Mouse (Mus musculus) hindbrain, embryonic 12.5 days (tissue): ENCODE data around the gene Fbln1. TPM values are rescaled to one million over a fixed set of nuclear protein-coding genes. Genes with fewer than 3 reads are reported as not detected.

Source experiments
- ATAC-seq: fragments of 200-750 bp; cut with Nextera tagmentation; 2 replicates; pipeline ENCODE4 v1.8.0; 2017; ENCODE audit warnings: moderate TSS enrichment; ENCODE audit not compliant: low FRiP score
- H3K27ac ChIP-seq: fragments of 300-500 bp; sonication (generic); 2 replicates; pipeline ENCODE4 v1.5.1; 2016; ENCODE audit warnings: mild to moderate bottlenecking
- H3K27me3 ChIP-seq: fragments of 300-500 bp; sonication (generic); 2 replicates; pipeline ENCODE4 v1.6.1; 2016; ENCODE audit warnings: mild to moderate bottlenecking
- H3K36me3 ChIP-seq: fragments of 300-500 bp; sonication (generic); 2 replicates; pipeline ENCODE4 v1.6.1; 2016; ENCODE audit warnings: mild to moderate bottlenecking
- H3K4me1 ChIP-seq: fragments of 300-500 bp; sonication (generic); 2 replicates; pipeline ENCODE4 v1.6.1; 2016
- H3K4me2 ChIP-seq: fragments of 300-500 bp; sonication (generic); replicated peaks from 2 replicates; pipeline ENCODE4 v1.6.1; 2016; ENCODE audit warnings: mild to moderate bottlenecking
- H3K4me3 ChIP-seq: fragments of 300-500 bp; sonication (generic); 2 replicates; pipeline ENCODE4 v1.5.1; 2016; ENCODE audit warnings: mild to moderate bottlenecking
- H3K9ac ChIP-seq: fragments of 300-500 bp; sonication (generic); 2 replicates; pipeline ENCODE4 v1.6.1; 2016; ENCODE audit warnings: mild to moderate bottlenecking, moderate library complexity
- H3K9me3 ChIP-seq: fragments of 300-500 bp; sonication (generic); replicated peaks from 2 replicates; pipeline ENCODE4 v1.6.1; 2016; ENCODE audit warnings: mild to moderate bottlenecking
- WGBS: fragments of 180-500 bp; shearing (Covaris S2); methylation state at CpG from one replicate; pipeline ENCODE4 v1.1.7; 2016; 5-methylcytosine and 5-hydroxymethylcytosine counted together
- polyA plus RNA-seq: library from polyadenylated mRNA; unstranded; fragments of >200 nt; fragmentation: Nextera tagmentation; extraction: Ambion mirVana; gene quantifications from 2 replicates; pipeline ENCODE4 v1.2.1, GENCODE M21; 2016

Gene Fbln1
- polyA plus RNA-seq, 1 experiment from 2014 or later = 110 TPM

DNA sequence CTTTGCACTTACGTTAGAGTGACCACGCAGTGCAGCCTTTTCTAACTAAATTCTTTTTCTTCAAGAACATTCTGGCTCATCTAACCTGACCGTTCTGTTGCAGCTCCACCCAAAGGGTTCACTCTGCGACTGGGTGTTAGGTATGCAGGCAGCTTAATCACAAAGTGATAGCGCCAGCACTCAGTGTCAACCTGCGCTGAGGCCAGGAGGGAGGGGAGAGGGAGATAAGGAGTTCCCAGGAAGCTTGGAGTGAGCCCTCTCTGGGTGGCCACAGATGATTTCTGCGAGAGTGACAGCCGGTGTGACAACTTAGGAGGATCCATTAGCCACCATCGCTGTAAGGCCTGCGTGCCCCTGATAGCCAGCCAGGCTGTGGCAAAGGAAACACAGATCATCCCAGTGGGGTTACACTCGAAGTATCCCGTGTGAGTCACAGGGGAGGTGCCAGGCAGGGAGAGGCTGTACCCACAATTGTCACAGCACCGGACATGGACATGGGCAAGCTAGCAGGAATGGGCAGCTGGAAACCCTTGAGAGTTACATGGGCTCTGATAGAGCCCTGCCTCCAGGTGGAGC, 24.3 kb downstream of the Fbln1 start:
- no peak overlapping the region for H3K4me3 ChIP-seq
- no peak overlapping the region for H3K9ac ChIP-seq
- H3K4me1 ChIP-seq = no peaks in the 10 kb centered on the region
- WGBS = 93% methylated on average over 13 of the region's 13 CpGs
- H3K4me2 ChIP-seq = no peak overlapping the region
- peaks cover 34% of the 10 kb centered on the region for H3K36me3 ChIP-seq
- no peaks in the 10 kb centered on the region for H3K9me3 ChIP-seq
- no peaks in the 10 kb centered on the region for H3K27me3 ChIP-seq
- no peak overlapping the region for H3K27ac ChIP-seq
- ATAC-seq = no peak

- 91% methylated on average over 14 of the region's 14 CpGs for WGBS
Measured at GRCm38 (mm10) chr15:85230613-85231012, 24.9 kb downstream of the Fbln1 start.

GRCm38 (mm10) chr15:85231443-85232255, 25.9 kb downstream of the Fbln1 start:
- no peaks in the 10 kb centered on the region for H3K4me1 ChIP-seq
- no peaks in the 10 kb centered on the region for H3K27me3 ChIP-seq
- no peak overlapping the region for H3K27ac ChIP-seq
- no peak for ATAC-seq
- H3K4me3 ChIP-seq = no peak overlapping the region
- peaks cover 21% of the 10 kb centered on the region for H3K36me3 ChIP-seq
- no peak overlapping the region for H3K4me2 ChIP-seq
- no peaks in the 10 kb centered on the region for H3K9me3 ChIP-seq
- H3K9ac ChIP-seq = no peak overlapping the region
- 86% methylated on average over 13 of the region's 13 CpGs for WGBS

More at GRCm38 (mm10) chr15:85230613-85231012, 24.9 kb downstream of the Fbln1 start:
- Histone ChIP-seq H3K4me3 (no peak overlapping the region), H3K27ac (no peak overlapping the region), H3K36me3 (peaks cover 31% of the 10 kb centered on the region), H3K4me2 (no peak overlapping the region), H3K9me3 (no peaks in the 10 kb centered on the region), H3K27me3 (no peaks in the 10 kb centered on the region), H3K4me1 (no peaks in the 10 kb centered on the region), H3K9ac (no peak overlapping the region)
- no peak for ATAC-seq

DNA sequence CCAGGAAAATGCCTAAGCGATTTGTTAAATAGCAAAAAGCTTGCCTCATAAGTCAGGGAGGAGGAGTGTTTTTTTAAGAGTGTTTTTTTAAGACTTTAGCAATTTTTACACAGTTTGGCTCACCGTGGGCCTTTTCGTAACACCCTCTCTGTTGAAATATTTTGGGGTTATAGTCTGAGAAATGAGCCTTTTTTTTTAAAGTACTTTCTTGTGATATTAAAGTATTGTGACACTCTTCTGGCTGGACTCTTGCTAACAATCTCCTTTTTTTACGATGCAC, 26.4 kb downstream of the Fbln1 start:
- H3K36me3 ChIP-seq = peaks cover 21% of the 10 kb centered on the region
- 95% methylated on average over 4 of the region's 4 CpGs for WGBS

DNA sequence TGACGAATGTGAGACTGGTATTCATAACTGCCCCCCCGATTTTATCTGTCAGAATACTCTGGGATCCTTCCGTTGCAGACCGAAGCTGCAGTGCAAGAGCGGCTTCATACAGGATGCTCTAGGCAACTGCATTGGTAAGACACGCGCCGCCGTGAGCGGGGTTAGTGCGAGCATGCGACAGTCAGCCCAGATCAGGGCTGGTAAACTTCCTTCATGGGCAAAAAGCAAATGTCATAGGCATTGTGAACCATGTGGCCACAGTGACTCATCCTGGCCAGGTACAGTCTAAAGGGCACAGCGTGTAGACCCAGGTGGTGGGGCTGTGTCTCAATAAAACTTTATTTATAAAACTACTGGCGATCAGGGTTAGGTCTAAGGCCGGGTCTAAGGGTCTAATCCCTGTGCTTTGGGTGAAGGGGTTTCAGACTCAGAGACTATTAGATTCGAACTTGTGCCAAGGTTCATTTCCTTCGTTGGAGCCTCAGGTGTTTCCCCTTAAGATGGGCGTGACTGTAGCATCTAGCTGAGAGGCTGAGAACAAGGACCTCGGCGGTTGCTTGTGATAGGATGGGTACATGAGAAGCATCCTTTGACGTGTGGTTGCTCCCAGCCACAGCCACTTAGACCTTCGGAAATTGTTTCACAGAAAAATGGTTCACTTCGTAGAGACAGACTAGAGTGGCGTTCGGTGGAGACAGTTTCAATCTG, 26.9 kb downstream of the Fbln1 start:
- 95% methylated on average over 25 of the region's 25 CpGs for WGBS
- H3K4me1 ChIP-seq = no peaks in the 10 kb centered on the region
- H3K9me3 ChIP-seq = no peaks in the 10 kb centered on the region
- H3K36me3 ChIP-seq = peaks cover 21% of the 10 kb centered on the region
- H3K4me3 ChIP-seq = no peak overlapping the region
- H3K27me3 ChIP-seq = no peaks in the 10 kb centered on the region
- no peak for ATAC-seq
- H3K4me2 ChIP-seq = no peak overlapping the region
- no peak overlapping the region for H3K9ac ChIP-seq
- no peak overlapping the region for H3K27ac ChIP-seq

More for the DNA sequence above, 26.4 kb downstream of the Fbln1 start:
- no peak overlapping the region for H3K4me2 ChIP-seq
- H3K27ac ChIP-seq = no peak overlapping the region
- no peak for ATAC-seq
- H3K4me3 ChIP-seq = no peak overlapping the region
- H3K9ac ChIP-seq = no peak overlapping the region
- no peaks in the 10 kb centered on the region for H3K4me1 ChIP-seq
- H3K27me3 ChIP-seq = no peaks in the 10 kb centered on the region
- no peaks in the 10 kb centered on the region for H3K9me3 ChIP-seq

DNA sequence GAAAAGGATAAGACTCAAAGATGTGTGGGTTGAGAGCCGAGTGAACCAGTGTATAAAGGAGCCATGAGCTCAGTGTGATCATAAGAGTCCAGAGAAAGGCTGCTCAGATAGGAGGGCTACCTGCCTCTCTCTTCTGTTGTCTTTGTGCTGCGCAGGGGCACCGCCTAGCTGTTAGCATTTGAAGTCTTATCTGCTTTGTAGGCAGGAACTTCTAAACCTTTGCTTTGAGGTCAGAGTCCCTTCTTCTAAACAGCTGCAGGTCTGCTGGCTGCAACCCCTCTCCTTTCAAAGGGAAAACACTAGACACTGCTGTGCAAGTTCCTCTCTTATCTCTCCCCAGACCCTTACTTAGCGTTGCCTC, 27.5 kb downstream of the Fbln1 start:
- Histone ChIP-seq H3K4me1 (no peaks in the 10 kb centered on the region), H3K27me3 (no peaks in the 10 kb centered on the region), H3K9me3 (no peaks in the 10 kb centered on the region), H3K4me2 (no peak overlapping the region), H3K36me3 (peaks cover 27% of the 10 kb centered on the region), H3K27ac (no peak overlapping the region), H3K4me3 (no peak overlapping the region), H3K9ac (no peak overlapping the region)
- ATAC-seq = no peak
- WGBS = 92% methylated on average over 4 of the region's 4 CpGs

GRCm38 (mm10) chr15:85233690-85234089, 27.9 kb downstream of the Fbln1 start:
- no peaks in the 10 kb centered on the region for H3K27me3 ChIP-seq
- H3K36me3 ChIP-seq = peaks cover 31% of the 10 kb centered on the region
- no peaks in the 10 kb centered on the region for H3K4me1 ChIP-seq
- no peaks in the 10 kb centered on the region for H3K9me3 ChIP-seq
- no peak overlapping the region for H3K27ac ChIP-seq
- no peak overlapping the region for H3K4me2 ChIP-seq
- no peak overlapping the region for H3K4me3 ChIP-seq
- 94% methylated on average over 4 of the region's 4 CpGs for WGBS
- no peak overlapping the region for H3K9ac ChIP-seq
- ATAC-seq = no peak

DNA sequence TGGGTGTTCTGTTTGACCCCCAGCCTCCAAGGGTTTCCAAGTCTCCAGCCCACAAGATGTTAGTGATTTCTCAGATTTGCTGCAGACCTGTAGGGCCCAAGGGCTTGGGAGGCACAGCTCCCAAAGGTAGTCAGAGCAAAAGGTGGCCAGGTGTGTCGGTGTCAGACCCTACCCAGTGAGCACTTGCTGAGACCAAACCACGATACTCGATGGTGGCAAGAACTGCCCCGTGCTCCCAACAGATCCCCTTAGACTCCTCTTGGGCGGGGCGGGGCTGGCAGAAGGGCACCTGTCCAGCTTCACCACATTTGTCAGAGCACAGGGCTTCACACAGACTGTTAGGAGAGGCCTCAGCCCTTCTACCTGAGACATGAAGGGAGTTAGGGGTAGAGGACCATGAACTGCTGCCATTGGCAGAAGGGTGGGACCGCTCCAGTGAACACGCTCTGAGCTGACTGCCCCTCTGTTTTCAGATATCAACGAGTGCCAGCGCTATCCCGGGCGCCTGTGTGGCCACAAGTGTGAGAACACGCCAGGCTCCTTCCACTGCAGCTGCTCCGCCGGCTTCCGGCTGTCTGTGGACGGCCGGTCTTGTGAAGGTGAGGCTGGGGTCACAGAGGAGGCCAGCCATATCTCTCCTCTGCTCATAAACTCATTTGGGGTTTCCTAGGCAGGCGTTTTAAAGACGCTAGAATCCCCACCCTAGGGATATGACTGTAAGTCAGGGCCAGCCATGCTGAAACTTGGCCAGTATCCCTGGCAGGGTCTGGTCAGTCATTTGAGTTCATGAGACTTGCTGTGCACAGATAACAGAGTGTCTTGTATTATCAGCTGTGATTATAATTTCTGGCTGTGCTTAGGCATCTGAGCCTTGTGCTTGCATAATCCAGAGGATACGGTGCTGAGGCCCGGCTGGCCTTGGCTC, 33.3 kb downstream of the Fbln1 start:
- Histone ChIP-seq H3K27me3 (no peaks in the 10 kb centered on the region), H3K9ac (no peak overlapping the region), H3K36me3 (peaks cover 58% of the 10 kb centered on the region), H3K4me2 (no peak overlapping the region), H3K9me3 (no peaks in the 10 kb centered on the region), H3K27ac (no peak overlapping the region), H3K4me3 (no peak overlapping the region), H3K4me1 (no peaks in the 10 kb centered on the region)
- WGBS = 92% methylated on average over 22 of the region's 22 CpGs
- no peak for ATAC-seq

- Histone ChIP-seq H3K27ac (no peak overlapping the region), H3K4me1 (no peaks in the 10 kb centered on the region), H3K4me3 (no peak overlapping the region), H3K27me3 (no peaks in the 10 kb centered on the region), H3K4me2 (no peak overlapping the region), H3K9ac (no peak overlapping the region), H3K36me3 (peaks cover 66% of the 10 kb centered on the region), H3K9me3 (no peaks in the 10 kb centered on the region)
- 94% methylated on average over 4 of the region's 4 CpGs for WGBS
- no peak for ATAC-seq
Measured at GRCm38 (mm10) chr15:85240086-85240485, 34.3 kb downstream of the Fbln1 start.

DNA sequence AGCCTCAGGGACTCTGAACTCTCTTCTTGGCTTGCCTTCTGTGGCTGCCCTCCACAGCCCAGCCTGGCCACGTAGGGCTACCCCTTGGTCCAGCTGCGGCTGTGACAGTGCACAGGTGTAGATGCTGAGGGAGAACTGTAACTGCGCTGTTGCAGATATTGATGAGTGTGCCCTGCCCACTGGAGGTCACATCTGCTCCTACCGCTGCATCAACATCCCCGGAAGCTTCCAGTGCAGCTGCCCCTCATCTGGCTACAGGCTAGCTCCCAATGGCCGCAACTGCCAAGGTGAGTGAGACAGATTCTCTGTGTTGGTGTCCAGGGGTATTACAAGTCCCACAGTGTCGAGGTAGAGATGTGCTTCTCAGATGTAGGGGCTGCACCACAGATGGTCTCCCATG, 36.1 kb downstream of the Fbln1 start:
- no peak for ATAC-seq
- Histone ChIP-seq H3K27ac (no peak overlapping the region), H3K36me3 (peaks cover 74% of the 10 kb centered on the region), H3K9me3 (no peaks in the 10 kb centered on the region), H3K4me2 (no peak overlapping the region), H3K9ac (no peak overlapping the region), H3K4me3 (no peak overlapping the region), H3K4me1 (no peaks in the 10 kb centered on the region), H3K27me3 (no peaks in the 10 kb centered on the region)
- 94% methylated on average over 7 of the region's 7 CpGs for WGBS

GRCm38 (mm10) chr15:85244414-85245161, 38.8 kb downstream of the Fbln1 start:
- Histone ChIP-seq H3K27ac (no peak overlapping the region), H3K27me3 (no peaks in the 10 kb centered on the region), H3K36me3 (peaks cover 56% of the 10 kb centered on the region), H3K4me2 (no peak overlapping the region), H3K4me3 (no peak overlapping the region), H3K9ac (no peak overlapping the region), H3K4me1 (no peaks in the 10 kb centered on the region), H3K9me3 (no peaks in the 10 kb centered on the region)
- ATAC-seq = no peak
- WGBS = 91% methylated on average over 13 of the region's 13 CpGs
